Mouse (Mus musculus) embryonic facial prominence, embryonic 10.5 days (tissue): ENCODE data around the gene Gm19410. TPM values are rescaled to one million over a fixed set of nuclear protein-coding genes. Genes with fewer than 3 reads are reported as not detected.

ENCODE experiments used
- DNase-seq: peaks from one replicate; pipeline ENCODE4 v3.0.0-alpha.2; 2017; ENCODE audit warnings: low spot score
- H3K27ac ChIP-seq: fragments of 300-500 bp; sonication (generic); replicated peaks from 2 replicates; pipeline ENCODE4 v1.5.1; 2016; ENCODE audit warnings: mild to moderate bottlenecking
- H3K27me3 ChIP-seq: fragments of 300-500 bp; sonication (generic); replicated peaks from 2 replicates; pipeline ENCODE4 v1.6.1; 2016; ENCODE audit warnings: low read depth, mild to moderate bottlenecking; ENCODE audit not compliant: poor library complexity, severe bottlenecking
- H3K36me3 ChIP-seq: fragments of 300-500 bp; sonication (generic); replicated peaks from 2 replicates; pipeline ENCODE4 v1.6.1; 2016; ENCODE audit warnings: mild to moderate bottlenecking, moderate library complexity
- H3K4me1 ChIP-seq: fragments of 300-500 bp; sonication (generic); 2 replicates; pipeline ENCODE4 v1.6.1; 2016
- H3K4me3 ChIP-seq: fragments of 300-500 bp; sonication (generic); 2 replicates; pipeline ENCODE4 v1.5.1; 2016; ENCODE audit warnings: mild to moderate bottlenecking, moderate library complexity
- H3K9me3 ChIP-seq: fragments of 300-500 bp; sonication (generic); 2 replicates; pipeline ENCODE4 v1.6.1; 2016; ENCODE audit warnings: mild to moderate bottlenecking
- WGBS: fragments of 180-500 bp; shearing (Covaris S2); methylation state at CpG from one replicate; pipeline ENCODE4 v1.1.7; 2016; 5-methylcytosine and 5-hydroxymethylcytosine counted together
- microRNA-seq: library from miRNA; unstranded; fragments of <30 nt; microRNA quantifications from one replicate; pipeline ENCODE4, GENCODE M21; 2017
- polyA plus RNA-seq: library from polyadenylated mRNA; unstranded; fragments of >200 nt; fragmentation: Nextera tagmentation; extraction: Ambion mirVana; gene quantifications from 2 replicates; pipeline ENCODE4 v1.2.1, GENCODE M21; 2016

Gene Gm19410
- polyA plus RNA-seq: not detected in 2 replicates

GRCm38 (mm10) chr8:35765499-35766193, at the start of gene Gm19410:
Gm19410 (plus strand) TSS chr8:35765790.
- H3K27me3 ChIP-seq: peaks cover 46% of the 10 kb centered on the region
- DNase-seq: peak; percentile 56
- WGBS: under 1% methylated on average over 35 of the region's 35 CpGs
- H3K4me3 ChIP-seq: peak within 1 kb of the TSS; percentile 56
- H3K27ac ChIP-seq: no peak within 1 kb of the TSS
- no peaks in the 10 kb centered on the region for H3K9me3 ChIP-seq
- no peaks in the 10 kb centered on the region for H3K36me3 ChIP-seq
- H3K4me1 ChIP-seq: peaks cover 12% of the 10 kb centered on the region

DNA sequence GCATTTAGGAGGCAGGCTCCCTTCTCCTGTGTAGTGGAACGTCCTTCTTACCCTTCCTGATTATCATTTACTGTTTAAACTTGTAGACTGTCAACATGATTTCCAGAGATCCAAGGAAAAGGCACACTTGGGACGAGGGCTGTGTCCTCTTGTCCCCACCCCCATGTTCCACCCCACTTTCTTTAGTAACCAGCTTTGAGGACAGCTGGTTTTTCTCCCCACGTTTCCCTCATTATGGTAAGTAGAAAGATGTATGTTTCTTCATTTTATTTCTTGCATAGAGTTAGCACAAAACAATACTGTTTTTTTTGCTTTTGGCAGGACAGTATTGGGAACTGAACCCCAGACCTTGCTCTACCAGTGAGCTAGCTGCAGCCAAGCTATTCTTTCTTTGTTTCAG, 34.8 kb upstream of the Gm19410 start:
- H3K27me3 ChIP-seq: no peaks in the 10 kb centered on the region
- no peak for DNase-seq
- no peaks in the 10 kb centered on the region for H3K36me3 ChIP-seq
- WGBS: 69% methylated on average over 3 of the region's 3 CpGs
- H3K9me3 ChIP-seq: no peaks in the 10 kb centered on the region
- H3K27ac ChIP-seq: no peak overlapping the region
- no peak overlapping the region for H3K4me3 ChIP-seq
- no peaks in the 10 kb centered on the region for H3K4me1 ChIP-seq

- no peaks in the 10 kb centered on the region for H3K36me3 ChIP-seq
- 0 out of 2 replicates have a peak, but pooled peaks cover 4% of the 10 kb centered on the region for H3K9me3 ChIP-seq
- no peak overlapping the region for H3K27ac ChIP-seq
- no peak for DNase-seq
- 79% methylated on average over 3 of the region's 3 CpGs for WGBS
- no peaks in the 10 kb centered on the region for H3K27me3 ChIP-seq
- H3K4me3 ChIP-seq: no peak overlapping the region
- no peaks in the 10 kb centered on the region for H3K4me1 ChIP-seq
These were observed 30.2 kb upstream of the Gm19410 start for GRCm38 (mm10) chr8:35735438-35735837.

GRCm38 (mm10) chr8:35756202-35756601, 9.4 kb upstream of the Gm19410 start:
- WGBS: 90% methylated on average over 5 of the region's 5 CpGs

DNA sequence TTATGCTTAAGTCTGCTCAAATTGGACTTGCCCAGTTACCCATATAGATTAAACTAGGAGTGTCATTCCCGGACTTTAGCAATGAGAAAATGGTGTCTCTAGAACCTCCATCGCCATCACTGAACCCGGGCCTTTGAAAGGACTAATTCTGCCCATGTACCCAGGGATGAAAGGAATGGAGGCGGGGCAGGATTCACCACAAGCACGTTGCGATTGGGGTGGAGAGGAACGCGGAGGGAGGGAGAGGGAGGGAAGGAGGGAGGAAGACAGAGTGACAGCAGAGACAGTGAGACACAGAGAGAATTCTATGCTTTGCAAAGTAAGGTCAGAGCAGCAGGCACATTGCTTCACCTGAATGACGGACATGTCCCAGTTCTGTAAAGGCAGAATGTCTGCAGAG, 570 bp upstream of the Gm19410 start:
- peak; percentile 14 for DNase-seq

More at GRCm38 (mm10) chr8:35756202-35756601, 9.4 kb upstream of the Gm19410 start:
- no peak for DNase-seq
- Histone ChIP-seq H3K27ac (no peak overlapping the region), H3K36me3 (no peaks in the 10 kb centered on the region), H3K4me3 (no peak overlapping the region), H3K4me1 (no peaks in the 10 kb centered on the region), H3K9me3 (no peaks in the 10 kb centered on the region), H3K27me3 (no peaks in the 10 kb centered on the region)

GRCm38 (mm10) chr8:35773508-35773907, 7.9 kb downstream of the Gm19410 start:
- WGBS: 46% methylated on average over 7 of the region's 7 CpGs

More for the DNA sequence above, 570 bp upstream of the Gm19410 start:
- H3K4me3 ChIP-seq: peak overlapping the region; percentile 56
- 3% methylated on average over 9 of the region's 9 CpGs for WGBS
- no peaks in the 10 kb centered on the region for H3K9me3 ChIP-seq
- peaks cover 12% of the 10 kb centered on the region for H3K4me1 ChIP-seq
- H3K36me3 ChIP-seq: no peaks in the 10 kb centered on the region
- H3K27me3 ChIP-seq: peaks cover 46% of the 10 kb centered on the region
- no peak overlapping the region for H3K27ac ChIP-seq

More at GRCm38 (mm10) chr8:35773508-35773907, 7.9 kb downstream of the Gm19410 start:
- no peaks in the 10 kb centered on the region for H3K9me3 ChIP-seq
- no peak overlapping the region for H3K27ac ChIP-seq
- no peak overlapping the region for H3K4me3 ChIP-seq
- no peak for DNase-seq
- H3K4me1 ChIP-seq: no peaks in the 10 kb centered on the region
- no peaks in the 10 kb centered on the region for H3K27me3 ChIP-seq
- no peaks in the 10 kb centered on the region for H3K36me3 ChIP-seq

Small RNAs within 50 kb of the gene (microRNA-seq; reads per million reads assigned to microRNA genes)
- not detected for gene Gm44474
